Mouse (Mus musculus) kidney, postnatal 14 days (tissue): ENCODE measurements around the gene Fer.

Experiments
- DNase-seq: peaks from one replicate; pipeline ENCODE4 v3.0.0; 2022; ENCODE audit warnings: mixed read lengths

The Fer gene

GRCm38 (mm10) chr17:63980167-63980566 lies 117.3 kb downstream of the Fer start:
- DNase-seq = no peak

- no peak for DNase-seq
These were observed 125.8 kb downstream of the Fer start for GRCm38 (mm10) chr17:63988710-63989109.

DNA sequence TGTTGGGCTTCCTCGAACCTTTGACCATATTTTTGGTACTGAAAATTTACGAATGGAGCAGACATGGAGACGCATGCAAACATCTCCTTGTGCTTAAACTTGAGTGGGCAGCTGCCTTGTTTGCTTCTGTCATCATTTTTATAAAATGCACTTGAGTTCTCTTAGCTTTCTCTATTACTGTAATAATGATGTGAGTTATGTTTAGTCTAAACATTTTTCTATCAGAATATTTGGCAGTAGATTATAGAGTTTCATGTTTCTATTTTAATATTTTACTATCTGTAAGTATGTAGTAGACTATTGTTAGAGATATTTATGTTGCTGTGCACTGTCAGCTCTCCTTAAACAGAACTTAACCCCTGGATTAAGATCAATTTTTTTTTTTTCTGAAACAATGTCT lies 128.3 kb downstream of the Fer start:
- DNase-seq = no peak

DNA sequence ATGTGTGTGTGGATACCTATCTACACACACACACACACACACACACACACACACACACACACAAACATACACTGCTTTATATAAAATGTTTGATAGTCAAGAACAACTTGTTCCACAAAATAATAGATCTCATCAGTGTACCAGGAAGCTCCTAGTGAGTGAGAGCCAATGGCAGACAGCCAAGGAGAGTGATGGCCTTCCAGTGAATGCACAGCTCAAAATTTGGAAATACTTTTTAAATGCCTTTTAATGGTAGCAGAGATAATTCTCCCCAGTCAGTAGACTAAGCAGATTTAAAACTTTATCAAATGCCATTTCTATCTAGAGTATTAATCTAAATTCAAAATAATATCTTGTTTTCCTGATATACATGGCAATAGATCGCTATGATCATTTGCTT lies 133.1 kb downstream of the Fer start:
- peak; percentile 43 for DNase-seq

DNA sequence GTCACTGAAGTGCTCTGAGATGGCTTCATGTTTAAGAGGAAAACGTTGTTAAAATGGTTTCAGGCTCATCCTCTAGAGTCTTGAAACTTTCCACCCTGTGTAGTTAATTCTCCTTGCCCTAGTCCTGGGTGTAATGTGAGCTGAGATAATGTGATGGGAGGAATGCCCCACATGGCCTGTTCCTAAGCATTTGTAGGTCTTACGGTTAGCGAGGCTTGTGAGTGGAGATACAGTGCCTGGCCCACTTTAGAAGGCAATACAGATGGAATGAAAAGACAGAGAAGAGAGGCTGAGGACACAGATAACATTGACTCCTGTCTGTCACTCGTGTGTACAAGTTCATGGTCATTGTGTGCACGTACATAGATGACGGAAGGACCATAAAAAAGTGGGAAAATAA lies 134.8 kb downstream of the Fer start:
- no peak for DNase-seq

DNA sequence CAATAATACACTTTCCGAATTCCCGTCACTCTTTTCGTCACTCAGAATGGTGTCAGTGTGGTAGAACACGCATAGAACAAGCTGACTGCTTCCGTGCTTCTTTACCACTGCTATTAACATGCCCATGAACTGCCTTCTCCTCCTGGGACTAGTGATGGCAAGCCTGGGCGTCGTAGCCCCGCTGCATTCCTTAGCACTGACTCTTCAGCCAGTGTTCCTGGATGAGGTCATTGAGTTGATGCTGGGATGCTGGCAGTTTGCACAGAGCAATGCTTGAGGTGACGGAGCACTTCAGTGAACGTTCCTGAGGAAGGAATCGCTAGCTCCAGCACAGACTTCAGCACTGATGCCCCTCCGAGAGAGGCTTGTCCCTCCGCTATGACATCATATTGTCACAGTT lies 140.6 kb downstream of the Fer start:
- no peak for DNase-seq

DNA sequence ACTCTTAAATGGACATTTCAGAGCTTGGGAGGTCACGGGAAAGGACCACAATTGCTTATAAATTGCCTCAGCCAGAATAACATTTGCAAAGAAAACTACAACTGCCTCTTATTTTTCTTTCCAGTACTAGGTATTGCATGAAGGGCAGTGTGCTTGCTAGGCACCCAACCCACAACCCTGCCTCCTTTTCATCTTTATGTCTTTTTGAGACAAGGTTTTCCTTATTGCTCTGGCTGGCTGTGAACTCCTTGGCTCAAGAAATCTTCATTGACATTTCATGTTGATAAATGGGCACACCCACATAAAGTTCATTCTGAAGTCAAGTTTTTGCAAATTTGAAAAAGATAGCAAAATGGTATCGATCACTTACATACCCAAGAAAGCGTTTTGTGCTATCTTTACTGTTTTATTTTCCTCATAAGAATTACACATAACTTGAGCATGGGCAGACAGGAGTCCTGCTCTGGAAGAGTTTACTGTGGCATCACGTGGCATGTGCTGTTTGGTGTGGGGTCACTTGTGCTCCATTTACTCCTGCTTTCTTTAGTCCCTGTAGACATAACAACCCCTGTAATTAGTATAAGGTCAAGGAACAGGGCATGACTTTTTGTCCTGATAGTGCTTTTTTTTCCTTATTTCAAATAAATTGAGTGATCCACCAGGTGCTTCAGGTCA lies 142.8 kb downstream of the Fer start:
- DNase-seq = no peak

DNA sequence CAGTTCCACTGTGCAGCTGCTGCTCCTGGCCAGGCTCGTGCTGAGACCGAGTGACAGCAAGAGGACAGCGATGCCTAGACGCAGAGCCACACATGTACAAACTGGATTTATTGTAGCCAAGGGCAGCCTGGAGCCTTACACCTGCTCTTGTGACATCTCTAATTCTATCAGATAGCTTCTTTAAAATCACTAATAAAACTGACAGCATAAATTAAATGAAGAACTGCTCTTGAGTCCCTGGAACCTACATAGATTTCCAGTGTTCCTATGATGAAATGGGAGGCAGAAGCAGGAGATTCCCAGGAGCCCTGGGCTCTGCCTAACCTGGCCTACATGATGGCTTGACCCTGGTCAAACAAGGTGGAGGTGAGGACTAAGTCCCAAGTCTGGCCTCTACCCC lies 153.7 kb downstream of the Fer start:
- no peak for DNase-seq

DNA sequence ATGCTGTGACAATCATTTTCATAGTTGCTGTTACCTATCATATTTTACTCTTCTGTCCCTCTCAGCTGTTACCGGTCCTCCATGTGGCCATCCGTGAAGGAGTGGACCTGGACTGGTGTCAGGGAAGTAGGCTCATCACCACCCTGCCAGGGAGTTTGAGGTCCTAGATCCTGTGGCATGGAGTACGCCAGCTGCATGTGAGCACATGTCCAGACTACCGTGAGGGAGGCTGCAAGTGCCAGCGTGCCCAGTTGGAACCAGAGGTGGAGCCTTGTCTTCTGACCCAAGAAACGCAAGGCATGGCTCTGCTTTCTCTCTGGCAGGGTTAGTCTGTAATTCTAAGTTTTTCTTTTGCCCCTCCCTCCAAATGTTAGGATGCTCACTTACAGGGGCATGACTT lies 155.4 kb downstream of the Fer start:
- DNase-seq = no peak

DNA sequence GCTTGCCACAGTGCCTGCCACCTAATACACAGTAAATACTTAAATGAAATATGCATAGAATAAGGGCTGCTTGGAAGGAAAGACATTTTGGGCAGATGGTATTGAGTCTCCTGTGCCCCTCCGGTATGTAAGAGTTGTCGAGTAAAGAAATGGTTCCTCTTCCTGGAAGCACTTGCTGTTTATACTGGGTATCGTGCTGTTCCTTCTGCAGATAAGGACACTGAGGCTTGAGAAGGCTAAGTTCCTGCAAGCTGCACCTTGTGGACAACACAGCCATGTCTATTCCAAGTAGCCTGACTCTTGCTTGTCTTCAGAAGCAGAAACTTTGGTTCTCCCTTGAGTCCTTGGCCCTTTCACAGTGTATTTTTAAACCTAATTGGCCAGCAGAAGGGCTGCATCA lies 156.0 kb downstream of the Fer start:
- no peak for DNase-seq

DNA sequence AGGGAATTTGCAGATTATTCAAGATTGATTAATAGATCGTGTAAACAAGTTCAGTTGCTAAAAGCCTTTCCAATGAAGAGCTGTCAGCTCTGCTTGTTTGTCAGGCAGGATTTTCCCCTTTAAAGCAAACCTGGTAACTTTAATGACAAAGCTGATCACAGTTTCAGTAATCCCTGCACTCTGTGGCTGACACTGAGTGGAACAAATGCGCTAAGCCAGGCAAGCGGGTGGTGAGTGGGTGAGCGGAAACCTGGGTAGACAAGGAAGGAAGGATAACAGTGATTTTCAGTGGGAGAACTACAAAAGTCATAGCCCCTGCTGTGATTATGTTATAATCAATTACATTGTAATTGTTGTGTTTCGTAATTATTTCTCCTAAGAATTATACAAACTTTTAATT lies 156.8 kb downstream of the Fer start:
- DNase-seq = no peak

- DNase-seq = no peak
These were observed 163.6 kb downstream of the Fer start for GRCm38 (mm10) chr17:64026485-64026884.

- DNase-seq = no peak
These were observed 178.9 kb downstream of the Fer start for GRCm38 (mm10) chr17:64041771-64042170.

DNA sequence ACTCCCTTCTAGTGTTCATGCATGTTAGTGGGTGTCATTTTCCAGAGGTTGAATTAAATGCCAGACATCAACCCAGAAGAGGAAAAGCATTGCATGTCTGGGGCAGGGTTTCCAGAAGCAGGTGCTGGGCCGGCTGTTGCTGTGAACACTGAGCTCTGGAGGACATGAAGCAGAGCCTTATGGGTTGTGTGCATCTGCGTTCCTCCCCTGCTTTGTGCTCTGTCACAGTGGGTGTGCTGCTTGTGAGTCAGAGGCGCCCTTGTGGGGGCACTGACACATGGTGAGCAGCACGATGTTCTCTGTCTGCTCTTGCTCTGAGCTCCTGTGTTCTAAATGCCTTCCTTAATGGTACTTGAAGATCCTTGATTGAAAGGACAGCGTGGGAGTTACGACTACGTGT lies 182.5 kb downstream of the Fer start:
- DNase-seq = no peak

- no peak for DNase-seq
These were observed 183.7 kb downstream of the Fer start for GRCm38 (mm10) chr17:64046557-64046956.

DNA sequence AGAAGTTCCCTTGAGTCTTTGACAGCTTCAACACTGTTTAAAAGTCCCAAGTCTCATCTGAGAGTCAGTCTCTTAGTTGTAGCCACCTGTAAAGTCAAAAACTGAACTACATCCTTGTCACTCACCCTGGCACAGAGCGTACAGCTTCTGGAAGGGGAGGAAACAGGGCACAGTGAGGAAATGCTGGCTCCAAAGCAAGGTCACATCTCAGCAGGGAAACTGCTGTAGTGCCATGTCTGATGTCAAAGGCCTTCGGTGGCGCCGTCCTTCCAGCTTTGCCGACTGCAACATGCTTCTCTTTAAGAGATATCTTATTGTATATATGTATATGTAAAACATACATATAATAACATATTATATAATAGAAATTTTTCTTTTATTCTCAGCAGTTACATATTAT lies 188.0 kb downstream of the Fer start:
- DNase-seq = no peak

DNA sequence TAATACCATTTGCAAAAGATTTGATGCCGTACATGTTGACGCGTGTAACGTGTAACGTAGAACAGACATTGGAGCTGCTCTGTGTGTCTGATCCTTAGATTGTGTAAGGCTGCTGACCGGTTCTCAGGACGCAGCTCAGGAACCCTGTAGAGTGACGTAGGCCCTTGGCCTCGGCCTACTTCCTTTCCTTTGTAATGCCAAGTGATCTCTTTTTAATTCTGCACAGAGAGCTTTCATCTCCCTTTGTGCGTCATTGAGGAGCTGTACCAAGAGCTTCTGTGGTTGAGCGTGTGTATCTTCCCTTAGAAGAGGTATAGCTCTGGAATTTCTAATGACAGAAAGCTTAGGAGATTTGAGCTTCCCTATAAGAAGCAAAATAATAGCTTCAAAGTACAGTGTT lies 190.8 kb downstream of the Fer start:
- no peak for DNase-seq

DNA sequence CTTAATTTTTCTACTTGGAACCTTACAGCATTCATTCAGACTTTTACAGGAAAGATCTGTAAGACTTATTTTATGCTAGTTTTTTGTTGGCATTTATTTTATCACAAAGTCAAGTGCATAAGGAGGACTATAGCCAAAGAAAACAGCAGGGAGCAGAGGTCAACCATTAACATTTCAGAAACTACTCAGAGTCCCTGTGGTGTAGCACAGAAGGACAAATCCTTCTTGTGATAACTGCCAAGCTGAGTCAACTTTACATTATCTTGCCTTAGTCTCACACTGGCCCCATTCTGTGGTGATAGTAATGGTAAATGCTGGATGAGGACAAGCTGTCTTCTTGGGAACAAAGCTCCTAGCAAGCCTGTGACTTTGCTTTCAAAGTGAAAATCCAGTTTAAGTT lies 197.7 kb downstream of the Fer start:
- peak; percentile 49 for DNase-seq

- DNase-seq = no peak
These were observed 202.4 kb downstream of the Fer start for GRCm38 (mm10) chr17:64065243-64065642.

DNA sequence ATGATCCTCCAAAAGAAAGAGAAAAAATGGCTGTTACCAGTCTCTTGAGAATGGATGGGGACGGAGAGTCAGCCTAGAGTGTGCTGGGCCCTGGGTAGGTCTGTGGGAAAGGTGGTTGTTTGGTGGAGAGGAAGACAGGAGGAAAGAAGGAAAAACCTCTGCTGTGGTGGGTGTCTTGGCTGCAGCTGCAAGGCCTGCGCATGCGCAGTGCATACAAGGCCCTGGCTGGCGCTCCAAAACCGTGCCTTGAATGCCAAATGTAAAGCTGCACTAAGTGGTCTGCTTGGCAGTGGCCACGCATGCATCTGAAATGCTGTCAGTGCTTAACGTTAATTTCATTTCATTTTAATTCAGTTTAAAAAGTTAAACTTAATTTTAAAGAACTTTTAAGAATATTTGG lies 214.5 kb downstream of the Fer start:
- DNase-seq = no peak

DNA sequence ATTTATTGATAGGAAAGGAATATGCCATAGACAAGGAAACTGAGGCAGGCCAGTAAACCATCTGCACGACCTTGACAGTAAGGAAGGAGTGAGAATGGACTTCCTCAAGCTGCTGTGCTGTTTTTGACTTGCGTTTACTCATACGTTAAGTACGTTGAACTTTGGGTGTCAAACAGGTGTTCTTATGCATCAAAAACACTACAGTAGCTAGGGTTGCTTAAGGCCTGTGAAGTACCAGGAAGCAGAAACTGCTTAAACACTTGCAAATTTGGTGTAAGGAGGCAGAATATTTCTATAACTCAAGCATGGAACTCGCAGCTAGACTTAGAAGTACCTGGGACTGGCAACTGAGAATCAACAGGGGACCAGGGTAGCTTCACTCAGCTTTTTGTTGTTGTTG lies 221.9 kb downstream of the Fer start:
- DNase-seq = no peak

DNA sequence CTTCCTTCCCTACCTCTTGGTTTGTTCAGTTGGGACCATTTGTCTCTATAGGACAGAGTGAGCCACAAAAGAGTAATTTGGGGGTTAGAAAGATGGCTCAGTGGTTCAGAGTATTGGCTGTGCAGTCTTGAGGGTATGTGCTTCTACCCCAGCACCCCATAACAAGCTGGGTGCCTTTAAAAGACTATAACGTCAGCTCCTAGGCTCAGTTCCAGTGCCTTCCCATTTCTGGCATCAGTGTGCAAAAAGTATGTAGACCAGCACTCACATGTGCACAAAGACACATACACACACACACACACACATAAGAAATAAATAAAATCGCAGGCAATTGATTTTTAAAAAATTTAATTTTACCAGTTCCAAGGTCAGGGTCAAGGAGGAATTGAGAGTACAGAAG lies 222.6 kb downstream of the Fer start:
- DNase-seq = no peak

DNA sequence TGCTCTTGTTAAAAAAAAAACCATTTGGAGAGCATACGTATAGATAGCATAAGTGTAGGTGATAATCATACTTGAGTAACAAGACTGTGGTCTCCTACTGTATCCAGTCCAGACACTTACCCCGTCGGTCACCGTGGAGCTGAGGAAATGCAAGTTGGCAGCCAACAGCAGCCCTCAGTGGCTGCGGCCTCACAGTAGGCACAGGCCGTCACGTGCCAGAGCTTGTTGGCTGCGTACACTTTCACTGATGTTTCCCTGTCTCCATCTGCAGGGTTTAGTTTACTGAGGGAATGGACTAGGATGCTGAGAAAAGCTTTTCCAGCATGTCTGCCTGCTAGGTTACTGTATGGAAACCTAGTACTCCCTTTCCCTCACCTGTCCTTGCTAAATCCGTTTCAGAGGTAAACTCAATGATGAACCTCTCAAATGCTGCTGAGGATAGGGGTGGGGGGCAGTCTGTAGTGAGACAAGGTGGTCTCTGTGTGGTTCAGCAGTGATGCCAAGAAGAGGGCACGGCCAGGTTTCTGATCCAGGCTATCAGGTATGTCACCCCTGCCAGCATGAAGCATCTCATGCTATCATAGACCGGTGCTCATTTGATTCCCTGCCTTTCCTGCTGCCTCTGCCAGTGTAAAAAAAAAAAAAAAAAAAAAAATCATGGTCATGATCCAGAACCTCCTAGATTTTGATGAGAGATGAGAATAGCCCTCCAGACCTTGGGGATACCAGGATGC lies 224.2 kb downstream of the Fer start:
- DNase-seq = no peak

- DNase-seq = no peak
These were observed 225.0 kb downstream of the Fer start for GRCm38 (mm10) chr17:64087871-64088270.

DNA sequence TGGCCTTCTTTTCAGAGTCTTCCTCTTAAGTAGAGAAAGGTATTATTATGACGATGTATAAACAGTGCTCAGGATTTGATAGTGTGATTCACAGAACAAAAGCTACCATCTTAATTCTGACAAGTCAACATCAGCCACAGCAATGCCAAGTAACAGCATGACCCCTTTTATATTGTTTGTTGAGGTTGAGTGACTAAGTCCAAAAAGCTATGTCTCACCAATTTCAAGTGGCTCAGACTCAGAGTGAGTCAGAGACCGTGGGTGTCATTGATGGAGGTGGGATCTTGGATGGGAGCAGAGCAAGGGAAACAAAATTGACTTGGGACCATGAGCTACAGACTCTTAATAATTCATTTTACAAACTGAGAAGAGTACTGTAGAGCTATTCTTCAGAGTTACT lies 230.9 kb downstream of the Fer start:
- DNase-seq = no peak
